Mouse (Mus musculus) intestine, embryonic 16.5 days (tissue): ENCODE measurements at regions not wholly inside any gene's neighbourhood (a gene's known extent, or its start where the extent isn't known, plus 50 kb on each side); places are given as distances from the start of the nearest gene placed in this dataset.

Source experiments
- ATAC-seq: fragments of 200-750 bp; cut with Nextera tagmentation; 2 replicates; pipeline ENCODE4 v1.8.0; 2017; ENCODE audit warnings: moderate TSS enrichment, moderate library complexity
- H3K27ac ChIP-seq: fragments of 300-500 bp; sonication (generic); 2 replicates; pipeline ENCODE4 v1.5.1; 2014; ENCODE audit warnings: mild to moderate bottlenecking, low read length
- H3K27me3 ChIP-seq: fragments of 300-500 bp; sonication (generic); replicated peaks from 2 replicates; pipeline ENCODE4 v1.6.1; 2014; ENCODE audit warnings: low read length, control low read depth, mixed read lengths; ENCODE audit not compliant: control insufficient read depth, insufficient read depth
- H3K36me3 ChIP-seq: fragments of 300-500 bp; sonication (generic); 2 replicates; pipeline ENCODE4 v1.6.1; 2014; ENCODE audit warnings: low read length, control low read depth; ENCODE audit not compliant: control insufficient read depth, insufficient read depth
- H3K4me1 ChIP-seq: fragments of 300-500 bp; sonication (generic); 2 replicates; pipeline ENCODE4 v1.6.1; 2014; ENCODE audit warnings: low read length, control low read depth, mixed read lengths; ENCODE audit not compliant: control insufficient read depth, insufficient read depth
- H3K4me2 ChIP-seq: fragments of 300-500 bp; sonication (generic); 2 replicates; pipeline ENCODE4 v1.6.1; 2014; ENCODE audit warnings: low read depth, low read length, control low read depth
- H3K4me3 ChIP-seq: fragments of 300-500 bp; sonication (generic); 2 replicates; pipeline ENCODE4 v1.5.1; 2014; ENCODE audit warnings: mild to moderate bottlenecking, low read length
- H3K9ac ChIP-seq: fragments of 300-500 bp; sonication (generic); 2 replicates; pipeline ENCODE4 v1.6.1; 2014; ENCODE audit warnings: low read depth, low read length
- H3K9me3 ChIP-seq: fragments of 300-500 bp; sonication (generic); 2 replicates; pipeline ENCODE4 v1.6.1; 2016; ENCODE audit warnings: low read length, control low read depth; ENCODE audit not compliant: control insufficient read depth
- WGBS: fragments of 180-500 bp; shearing (Covaris S2); extraction: QIAGEN DNeasy Blood & Tissue Kit; methylation state at CpG from one replicate; pipeline ENCODE4 v1.1.7; 2014; 5-methylcytosine and 5-hydroxymethylcytosine counted together

- peak; percentile 63 for ATAC-seq
- 33% methylated on average over 11 of the region's 11 CpGs for WGBS
- Histone ChIP-seq H3K4me1 (peaks cover 15% of the 10 kb centered on the region), H3K27ac (peak overlapping the region; percentile 81), H3K4me3 (peak overlapping the region; percentile 35; the same call in 1 of the 2 replicates), H3K36me3 (no peaks in the 10 kb centered on the region), H3K27me3 (no peaks in the 10 kb centered on the region), H3K9me3 (no peaks in the 10 kb centered on the region), H3K9ac (no peak overlapping the region), H3K4me2 (peak overlapping the region; percentile 59)
Measured at GRCm38 (mm10) chr7:130073388-130073787, 446.8 kb downstream of the Ate1 start.

GRCm38 (mm10) chr7:130073890-130074819 lies 446.0 kb downstream of the Ate1 start:
- ATAC-seq = peak; percentile 56
- H3K9me3 ChIP-seq = no peaks in the 10 kb centered on the region
- H3K4me3 ChIP-seq = peak overlapping the region; percentile 35
- H3K9ac ChIP-seq = peak overlapping the region; percentile 9; the same call in 1 of the 2 replicates
- H3K4me1 ChIP-seq = peaks cover 15% of the 10 kb centered on the region
- 17% methylated on average over 27 of the region's 27 CpGs for WGBS
- peak overlapping the region; percentile 69 for H3K27ac ChIP-seq
- no peaks in the 10 kb centered on the region for H3K36me3 ChIP-seq
- peak overlapping the region; percentile 59 for H3K4me2 ChIP-seq
- no peaks in the 10 kb centered on the region for H3K27me3 ChIP-seq

GRCm38 (mm10) chr7:130082662-130083061 lies 437.5 kb downstream of the Ate1 start:
- no peak for ATAC-seq
- no peaks in the 10 kb centered on the region for H3K36me3 ChIP-seq
- no peaks in the 10 kb centered on the region for H3K9me3 ChIP-seq
- WGBS = 87% methylated on average over 4 of the region's 4 CpGs
- no peak overlapping the region for H3K9ac ChIP-seq
- no peak overlapping the region for H3K27ac ChIP-seq
- no peaks in the 10 kb centered on the region for H3K27me3 ChIP-seq
- no peak overlapping the region for H3K4me3 ChIP-seq
- no peak overlapping the region for H3K4me2 ChIP-seq
- peaks cover 3% of the 10 kb centered on the region; the same call in 1 of the 2 replicates for H3K4me1 ChIP-seq

- Histone ChIP-seq H3K4me2 (no peak overlapping the region), H3K4me1 (peaks cover 3% of the 10 kb centered on the region; the same call in 1 of the 2 replicates), H3K9me3 (no peaks in the 10 kb centered on the region), H3K36me3 (no peaks in the 10 kb centered on the region), H3K4me3 (no peak overlapping the region), H3K27me3 (no peaks in the 10 kb centered on the region), H3K9ac (no peak overlapping the region), H3K27ac (no peak overlapping the region)
- no peak for ATAC-seq
Measured at GRCm38 (mm10) chr7:130085706-130086105, 434.5 kb downstream of the Ate1 start.

GRCm38 (mm10) chr7:130089896-130090610 lies 430.1 kb downstream of the Ate1 start:
- no peak overlapping the region for H3K9ac ChIP-seq
- H3K36me3 ChIP-seq = no peaks in the 10 kb centered on the region
- no peak for ATAC-seq
- no peaks in the 10 kb centered on the region for H3K4me1 ChIP-seq
- H3K27me3 ChIP-seq = no peaks in the 10 kb centered on the region
- H3K27ac ChIP-seq = no peak overlapping the region
- H3K9me3 ChIP-seq = no peaks in the 10 kb centered on the region
- WGBS = 90% methylated on average over 8 of the region's 8 CpGs
- H3K4me3 ChIP-seq = no peak overlapping the region
- H3K4me2 ChIP-seq = no peak overlapping the region

GRCm38 (mm10) chr7:130091942-130092341 lies 428.2 kb downstream of the Ate1 start:
- Histone ChIP-seq H3K4me1 (no peaks in the 10 kb centered on the region), H3K27ac (no peak overlapping the region), H3K9ac (no peak overlapping the region), H3K9me3 (no peaks in the 10 kb centered on the region), H3K4me2 (no peak overlapping the region), H3K27me3 (no peaks in the 10 kb centered on the region), H3K4me3 (no peak overlapping the region), H3K36me3 (no peaks in the 10 kb centered on the region)
- 60% methylated on average over 3 of the region's 3 CpGs for WGBS
- no peak for ATAC-seq

GRCm38 (mm10) chr7:130095141-130095540 lies 425.0 kb downstream of the Ate1 start:
- no peak overlapping the region for H3K27ac ChIP-seq
- H3K4me1 ChIP-seq = 0 out of 2 replicates have a peak, but pooled peaks cover 4% of the 10 kb centered on the region
- no peak overlapping the region for H3K9ac ChIP-seq
- H3K4me2 ChIP-seq = no peak overlapping the region
- H3K4me3 ChIP-seq = no peak overlapping the region
- 76% methylated on average over 4 of the region's 4 CpGs for WGBS
- ATAC-seq = no peak
- H3K36me3 ChIP-seq = no peaks in the 10 kb centered on the region
- H3K27me3 ChIP-seq = no peaks in the 10 kb centered on the region
- no peaks in the 10 kb centered on the region for H3K9me3 ChIP-seq

GRCm38 (mm10) chr7:130098606-130099005 lies 421.6 kb downstream of the Ate1 start:
- Histone ChIP-seq H3K27ac (no peak overlapping the region), H3K9ac (no peak overlapping the region), H3K36me3 (no peaks in the 10 kb centered on the region), H3K4me3 (no peak overlapping the region), H3K27me3 (no peaks in the 10 kb centered on the region), H3K4me2 (no peak overlapping the region), H3K9me3 (no peaks in the 10 kb centered on the region), H3K4me1 (0 out of 2 replicates have a peak, but pooled peaks cover 4% of the 10 kb centered on the region)
- peak; percentile 81 for ATAC-seq
- WGBS = 38% methylated on average over 10 of the region's 10 CpGs

GRCm38 (mm10) chr7:130102671-130103070 lies 417.5 kb downstream of the Ate1 start:
- 69% methylated on average over 5 of the region's 5 CpGs for WGBS
- Histone ChIP-seq H3K27me3 (no peaks in the 10 kb centered on the region), H3K9ac (no peak overlapping the region), H3K36me3 (no peaks in the 10 kb centered on the region), H3K4me1 (0 out of 2 replicates have a peak, but pooled peaks cover 4% of the 10 kb centered on the region), H3K4me3 (no peak overlapping the region), H3K4me2 (no peak overlapping the region), H3K9me3 (no peaks in the 10 kb centered on the region), H3K27ac (no peak overlapping the region)
- ATAC-seq = no peak
